Mouse (Mus musculus) brain, embryonic 18.5 days (tissue): ENCODE results near the gene Foxf2.

ENCODE experiments used
- DNase-seq: peaks from one replicate; pipeline ENCODE4 v3.0.0-alpha.2; 2012; ENCODE audit warnings: low read depth, low spot score

The Foxf2 gene

GRCm38 (mm10) chr13:31624966-31625332 lies 667 bp upstream of the Foxf2 start:
- DNase-seq: no peak

GRCm38 (mm10) chr13:31626183-31626801 lies 676 bp downstream of the Foxf2 start:
- DNase-seq: no peak

- DNase-seq: no peak
Measured at GRCm38 (mm10) chr13:31626991-31627625, 1.5 kb downstream of the Foxf2 start.

- no peak for DNase-seq
Measured at GRCm38 (mm10) chr13:31627864-31628690, 2.5 kb downstream of the Foxf2 start.

DNA sequence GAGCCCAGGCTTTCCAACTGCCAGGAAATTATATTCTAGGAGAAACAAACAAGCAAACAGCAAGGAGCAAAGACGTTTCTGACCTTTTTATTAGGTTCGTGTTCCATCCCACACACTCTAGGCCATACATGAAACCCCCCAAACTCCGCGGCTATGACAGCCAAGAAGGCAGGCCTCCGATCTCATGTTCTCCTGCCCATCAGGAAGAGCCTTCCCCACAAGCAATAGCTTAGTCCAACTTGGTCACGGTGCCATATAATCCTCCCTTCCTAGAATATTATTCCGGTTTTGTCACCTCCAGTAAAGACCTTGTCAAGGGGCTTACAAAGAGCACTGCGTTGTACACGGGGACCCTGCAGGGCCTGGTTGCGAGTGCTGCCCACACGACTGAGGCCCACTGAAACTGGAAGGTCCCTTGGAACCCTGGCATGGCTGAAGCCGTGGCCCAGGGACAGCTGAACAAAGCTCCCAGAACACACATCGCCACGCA lies 3.1 kb downstream of the Foxf2 start:
- no peak for DNase-seq

DNA sequence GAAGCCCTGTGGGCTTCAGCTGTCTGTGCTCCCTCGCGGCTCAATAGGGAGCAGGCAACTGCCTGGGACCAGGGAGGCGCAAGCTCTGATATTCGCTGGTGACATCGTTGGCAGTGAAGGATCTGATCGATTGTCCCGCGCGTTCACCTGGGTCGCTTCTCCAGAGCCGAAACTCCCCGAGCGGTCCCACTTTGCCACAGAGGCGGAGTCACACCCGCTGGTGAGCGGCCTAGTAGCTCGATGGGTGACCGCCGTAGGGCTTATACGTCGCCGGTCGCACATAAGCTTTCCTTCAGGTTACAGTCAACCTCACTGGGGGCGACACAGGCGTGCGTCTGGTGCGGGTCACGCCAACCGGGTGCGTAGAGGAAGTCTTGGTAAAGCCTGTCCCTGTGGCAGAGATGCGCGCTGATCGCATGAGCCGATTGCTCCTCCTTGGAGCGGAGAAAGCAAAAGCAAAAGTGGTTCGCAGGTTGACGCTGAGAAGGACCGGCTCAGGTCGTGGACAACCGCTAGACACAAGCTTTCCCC lies 3.8 kb downstream of the Foxf2 start:
- no peak for DNase-seq

DNA sequence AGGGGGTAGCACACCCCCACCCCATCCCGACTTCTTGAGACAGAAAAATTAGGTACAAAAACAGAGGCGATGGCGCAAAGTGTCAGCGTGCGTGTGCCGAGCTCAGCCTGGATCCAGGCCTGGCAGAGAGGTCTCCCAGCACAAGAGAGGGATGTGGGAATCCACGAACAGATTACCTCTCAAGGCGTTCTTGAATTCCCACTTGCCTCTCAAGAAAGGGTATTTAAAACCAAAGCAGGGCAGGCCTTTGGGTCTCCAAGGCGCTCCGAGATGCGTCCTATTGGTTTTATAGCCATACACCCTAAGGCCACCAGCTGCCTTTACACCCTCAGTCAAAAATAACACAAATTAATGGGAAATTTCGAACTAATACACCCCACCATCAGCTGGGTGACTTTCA lies 4.4 kb downstream of the Foxf2 start:
- no peak for DNase-seq

GRCm38 (mm10) chr13:31630551-31630950 lies 4.9 kb downstream of the Foxf2 start:
- no peak for DNase-seq

DNA sequence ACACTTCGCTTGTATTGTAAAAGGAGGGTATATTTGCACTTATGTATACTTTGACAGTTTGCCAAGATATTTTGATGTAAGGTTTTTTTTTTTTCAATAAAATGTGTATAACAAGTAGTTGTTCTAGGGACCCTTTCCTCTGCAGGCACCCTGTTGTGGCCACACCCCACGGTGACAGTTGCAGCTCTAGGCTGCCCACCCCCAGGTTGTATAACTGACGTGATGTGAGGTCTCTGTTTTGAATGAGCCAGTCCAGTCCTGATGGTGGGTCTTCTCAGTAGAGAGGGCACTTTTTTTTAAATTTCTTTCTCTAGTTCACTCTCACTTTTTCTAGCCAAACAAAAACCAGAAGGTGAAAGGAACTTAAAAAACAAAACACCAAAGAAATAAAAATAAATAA lies 5.7 kb downstream of the Foxf2 start:
- DNase-seq: no peak

DNA sequence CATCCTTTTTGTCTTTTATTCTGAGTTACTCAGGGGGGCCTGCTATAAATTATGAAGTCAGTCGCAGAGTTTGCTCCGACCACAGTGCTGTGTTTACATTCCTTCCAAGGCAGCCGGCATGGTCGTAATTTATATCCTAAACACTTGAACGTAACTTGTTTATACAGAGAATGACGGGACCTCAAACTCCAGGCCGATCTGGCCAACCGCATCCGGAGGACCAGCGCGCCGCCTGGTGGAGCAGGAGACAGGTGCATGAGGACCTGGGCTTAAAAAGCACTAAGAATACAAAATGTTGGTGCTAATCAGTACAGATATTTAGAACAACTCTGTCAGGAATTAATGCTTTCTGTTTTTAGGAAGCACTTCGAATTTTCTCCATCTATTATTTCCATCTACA lies 6.8 kb downstream of the Foxf2 start:
- no peak for DNase-seq

- DNase-seq: no peak
Measured at GRCm38 (mm10) chr13:31633259-31633658, 7.6 kb downstream of the Foxf2 start.

DNA sequence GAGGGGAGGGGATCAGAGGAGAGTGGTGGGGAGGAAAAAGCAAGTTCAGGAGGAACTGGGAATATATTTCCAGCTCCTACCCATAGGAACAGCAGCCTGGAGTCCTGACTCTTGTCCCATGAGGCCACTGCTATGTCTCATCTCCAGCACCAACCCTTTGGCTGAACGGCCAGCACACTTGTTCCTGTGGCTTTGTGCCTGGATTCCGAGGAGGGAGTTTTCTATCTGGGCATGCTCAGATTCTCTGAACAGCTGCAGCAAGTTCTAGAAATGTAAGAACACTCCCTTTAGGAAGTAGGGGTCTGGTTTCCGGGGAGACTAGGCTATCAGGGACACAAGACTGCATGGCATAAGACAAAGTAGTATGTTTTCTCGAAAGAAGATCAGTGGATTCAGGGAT lies 9.9 kb downstream of the Foxf2 start:
- no peak for DNase-seq

DNA sequence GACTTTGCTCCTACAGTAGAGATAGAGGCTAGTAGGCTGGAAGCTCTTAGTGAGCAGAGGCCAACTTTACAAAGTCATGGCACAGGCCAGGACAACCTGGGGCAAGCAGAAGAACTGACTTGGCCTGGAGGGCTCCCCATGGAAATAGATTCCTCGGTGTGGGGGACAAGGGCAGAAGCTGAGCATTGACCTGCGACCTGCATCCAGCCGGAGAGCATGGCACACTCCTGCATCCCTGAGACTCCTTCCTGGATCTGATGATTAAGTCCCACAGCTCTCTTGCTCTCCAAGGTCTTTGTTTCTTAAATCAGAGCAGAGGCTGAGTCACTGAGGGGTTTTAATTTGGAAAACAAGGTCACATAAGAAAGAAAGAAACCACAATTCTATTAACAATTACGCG lies 15.9 kb downstream of the Foxf2 start:
- no peak for DNase-seq

DNA sequence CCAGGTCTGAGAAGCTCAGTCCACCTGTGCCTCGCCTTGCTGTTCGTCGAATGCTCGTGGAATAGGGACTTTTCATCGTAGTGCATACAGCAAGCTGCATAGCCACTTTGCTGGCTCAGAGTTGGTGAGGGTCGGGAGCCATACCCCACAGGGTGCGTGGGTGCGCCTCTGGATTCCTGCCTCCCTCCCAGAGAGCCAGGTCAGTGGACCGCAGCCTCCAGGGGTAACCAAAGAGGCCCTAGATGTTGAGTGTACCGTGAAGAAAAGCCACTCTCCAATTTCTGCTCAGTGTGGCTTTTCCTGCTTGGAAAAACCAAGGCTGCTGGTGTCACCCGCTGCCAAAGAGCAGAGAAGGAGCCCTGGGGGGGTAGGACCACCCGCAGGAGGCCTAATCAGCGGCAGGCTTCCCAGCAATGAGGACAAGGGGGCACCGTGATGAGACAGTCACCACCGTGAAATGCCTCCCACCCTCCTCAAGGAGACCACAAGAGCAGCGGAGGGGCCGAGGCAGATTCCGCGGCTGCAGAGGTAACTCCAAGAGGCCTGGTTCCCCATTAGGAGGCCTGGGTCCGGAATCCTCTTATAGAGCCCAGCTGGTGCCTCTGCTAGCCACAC lies 26.6 kb downstream of the Foxf2 start:
- DNase-seq: no peak

DNA sequence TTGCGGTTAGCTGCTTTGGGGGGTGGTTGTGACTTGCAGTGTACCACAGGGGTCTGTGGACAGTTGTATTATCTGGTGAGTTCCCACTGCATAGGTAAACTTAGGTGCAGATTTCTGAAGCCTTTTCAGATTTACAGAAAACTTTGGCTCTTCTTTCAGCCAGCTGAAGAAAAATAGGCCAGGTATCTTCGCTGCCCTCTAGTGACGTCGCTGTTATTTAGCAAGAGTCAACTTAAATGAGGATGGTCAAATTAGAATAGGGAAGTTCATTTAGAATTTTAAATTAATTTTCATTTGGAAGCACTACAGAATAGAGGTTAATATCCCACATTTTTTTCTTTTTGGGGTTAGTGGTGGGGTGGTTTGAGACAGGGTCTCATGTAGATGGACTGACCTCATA lies 30.6 kb downstream of the Foxf2 start:
- no peak for DNase-seq

GRCm38 (mm10) chr13:31658212-31658611 lies 32.6 kb downstream of the Foxf2 start:
- no peak for DNase-seq

DNA sequence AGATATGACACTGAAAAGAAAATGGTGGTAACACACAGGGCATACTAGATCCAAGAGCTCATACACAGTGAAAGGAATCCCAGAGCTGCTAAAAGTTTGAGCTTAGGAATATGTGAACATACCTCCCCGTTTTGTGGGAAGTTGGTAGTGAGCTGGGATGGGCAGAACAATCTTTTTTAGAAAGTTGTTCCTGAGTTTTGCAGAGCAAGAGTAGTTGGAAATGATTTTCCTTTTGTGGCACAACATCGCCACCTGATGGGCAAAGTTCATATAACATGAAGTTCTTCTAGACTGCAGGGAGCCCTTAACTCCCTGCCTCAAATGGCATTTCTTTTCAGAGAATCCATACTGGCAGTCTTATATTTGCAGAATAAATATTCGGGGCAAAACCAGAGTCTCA lies 33.3 kb downstream of the Foxf2 start:
- peak; percentile 55 for DNase-seq

DNA sequence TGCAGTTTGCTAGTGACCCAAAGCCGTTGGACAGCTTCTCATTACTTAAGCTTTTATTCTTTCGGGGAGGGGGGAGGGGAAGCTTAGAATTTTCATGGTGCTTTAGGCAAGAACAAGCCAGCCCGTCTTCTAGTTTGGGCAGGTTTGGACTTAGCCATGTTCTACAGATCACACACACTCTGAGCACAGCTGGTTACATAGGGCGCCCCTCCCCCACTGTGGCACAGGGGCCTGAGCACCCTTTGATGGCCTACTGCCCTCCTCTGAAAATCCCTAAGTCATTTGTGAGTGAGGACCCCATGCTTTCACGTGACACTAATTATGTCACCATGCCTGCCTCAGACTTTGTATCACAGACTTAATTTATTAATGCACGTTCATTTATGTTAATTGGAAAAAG lies 35.6 kb downstream of the Foxf2 start:
- no peak for DNase-seq

GRCm38 (mm10) chr13:31665376-31665775 lies 39.8 kb downstream of the Foxf2 start:
- DNase-seq: no peak

DNA sequence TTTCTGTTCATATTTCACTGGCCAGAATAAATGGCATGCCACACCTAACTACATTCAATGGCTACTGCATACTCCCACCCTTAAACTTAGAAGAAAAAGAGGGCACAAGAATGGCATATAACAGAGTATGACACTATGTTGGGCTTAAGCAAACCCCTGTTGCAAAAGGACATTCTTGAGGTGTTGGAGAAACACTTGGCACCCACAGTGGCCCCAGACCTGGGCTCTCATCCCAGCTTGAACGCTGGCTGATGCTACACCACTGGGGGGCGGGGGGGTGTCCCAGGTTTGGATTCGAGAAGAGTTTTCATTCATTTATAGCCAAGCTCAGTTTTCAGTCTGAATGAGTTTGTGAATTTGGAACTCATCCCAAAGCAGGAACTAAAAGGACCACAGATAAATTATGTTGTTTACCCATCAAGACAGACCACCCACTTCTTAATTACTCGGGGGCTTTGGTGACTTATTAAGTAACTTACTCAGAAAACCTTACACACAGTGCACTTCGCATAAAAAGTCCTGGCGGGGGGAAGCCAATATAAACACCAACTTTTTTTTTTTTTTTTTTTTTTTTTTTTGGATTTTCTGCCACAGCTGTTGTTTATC lies 42.4 kb downstream of the Foxf2 start:
- no peak for DNase-seq

GRCm38 (mm10) chr13:31672093-31672492 lies 46.5 kb downstream of the Foxf2 start:
- DNase-seq: no peak
